Mouse (Mus musculus): ENCODE measurements around the gene Kctd2. TPM values are rescaled to one million over a fixed set of nuclear protein-coding genes. Genes with fewer than 3 reads are reported as not detected.

Gene Kctd2
- 18.9 and 20.2 TPM in 2 replicates for polyA plus RNA-seq (2015; fragmentation: Nextera tagmentation; extraction: Ambion mirVana)

- Histone ChIP-seq H3K36me3 (ENCODE audit: control insufficient read depth, insufficient read depth) (peaks cover 5% of the 10 kb centered on the region; the same call in 1 of the 2 replicates), H3K4me3 (replicated peaks; ENCODE audit: low read length) (peak within 1 kb of the TSS; percentile 85), H3K4me1 (replicated peaks; ENCODE audit: control insufficient read depth, insufficient read depth, low read length) (peaks cover 21% of the 10 kb centered on the region), H3K9ac (replicated peaks; ENCODE audit: low read depth, low read length) (peak within 1 kb of the TSS; percentile 93), H3K27me3 (replicated peaks; ENCODE audit: control insufficient read depth, insufficient read depth, low read length) (no peaks in the 10 kb centered on the region), H3K9me3 (ENCODE audit: control insufficient read depth, low read length) (no peaks in the 10 kb centered on the region), H3K4me2 (ENCODE audit: low read length) (peak within 1 kb of the TSS; percentile 88), H3K27ac (ENCODE audit: low read length) (peak within 1 kb of the TSS; percentile 81)
- ATAC-seq, result peak; percentile 99
- under 1% methylated on average over 55 of the region's 56 CpGs for WGBS
Observed at GRCm38 (mm10) chr11:115419531-115420237, at the start of gene Kctd2, which contains the start of gene Atp5h. TSS of gene Kctd2 (plus strand) at chr11:115420128. TSS of gene Atp5h (minus strand) at chr11:115419962.

- WGBS, result 63% methylated on average over 7 of the region's 7 CpGs
- H3K9me3 ChIP-seq (ENCODE audit: control insufficient read depth, low read length), result no peaks in the 10 kb centered on the region
- H3K4me3 ChIP-seq (replicated peaks; ENCODE audit: low read length), result no peak overlapping the region
- H3K27me3 ChIP-seq (replicated peaks; ENCODE audit: control insufficient read depth, insufficient read depth, low read length), result no peaks in the 10 kb centered on the region
- no peak overlapping the region for H3K27ac ChIP-seq (ENCODE audit: low read length)
- peaks cover 33% of the 10 kb centered on the region for H3K4me1 ChIP-seq (replicated peaks; ENCODE audit: control insufficient read depth, insufficient read depth, low read length)
- H3K4me2 ChIP-seq (ENCODE audit: low read length), result no peak overlapping the region
- H3K36me3 ChIP-seq (ENCODE audit: control insufficient read depth, insufficient read depth), result no peaks in the 10 kb centered on the region
- ATAC-seq, result no peak
- H3K9ac ChIP-seq (replicated peaks; ENCODE audit: low read depth, low read length), result no peak overlapping the region
Observed at GRCm38 (mm10) chr11:115370368-115370767, 49.6 kb upstream of the Kctd2 start.

GRCm38 (mm10) chr11:115371354-115371753 lies 48.6 kb upstream of the Kctd2 start:
- Histone ChIP-seq H3K27me3 (replicated peaks; ENCODE audit: control insufficient read depth, insufficient read depth, low read length) (no peaks in the 10 kb centered on the region), H3K9me3 (ENCODE audit: control insufficient read depth, low read length) (no peaks in the 10 kb centered on the region), H3K27ac (ENCODE audit: low read length) (no peak overlapping the region), H3K4me2 (ENCODE audit: low read length) (no peak overlapping the region), H3K36me3 (ENCODE audit: control insufficient read depth, insufficient read depth) (no peaks in the 10 kb centered on the region), H3K4me1 (replicated peaks; ENCODE audit: control insufficient read depth, insufficient read depth, low read length) (peaks cover 28% of the 10 kb centered on the region), H3K9ac (replicated peaks; ENCODE audit: low read depth, low read length) (no peak overlapping the region), H3K4me3 (replicated peaks; ENCODE audit: low read length) (no peak overlapping the region)
- 70% methylated on average over 8 of the region's 8 CpGs for WGBS
- ATAC-seq, result no peak

- Histone ChIP-seq H3K36me3 (ENCODE audit: control insufficient read depth, insufficient read depth) (no peaks in the 10 kb centered on the region), H3K9ac (replicated peaks; ENCODE audit: low read depth, low read length) (no peak overlapping the region), H3K4me1 (replicated peaks; ENCODE audit: control insufficient read depth, insufficient read depth, low read length) (peaks cover 22% of the 10 kb centered on the region), H3K27ac (ENCODE audit: low read length) (no peak overlapping the region), H3K4me3 (replicated peaks; ENCODE audit: low read length) (no peak overlapping the region), H3K4me2 (ENCODE audit: low read length) (no peak overlapping the region), H3K9me3 (ENCODE audit: control insufficient read depth, low read length) (no peaks in the 10 kb centered on the region), H3K27me3 (replicated peaks; ENCODE audit: control insufficient read depth, insufficient read depth, low read length) (no peaks in the 10 kb centered on the region)
- ATAC-seq, result no peak
- WGBS, result 71% methylated on average over 1 of the region's 1 CpGs
Observed at GRCm38 (mm10) chr11:115372015-115372414, 47.9 kb upstream of the Kctd2 start.

- H3K4me1 ChIP-seq (replicated peaks; ENCODE audit: control insufficient read depth, insufficient read depth, low read length), result peaks cover 17% of the 10 kb centered on the region
- no peak overlapping the region for H3K9ac ChIP-seq (replicated peaks; ENCODE audit: low read depth, low read length)
- 52% methylated on average over 2 of the region's 2 CpGs for WGBS
- H3K9me3 ChIP-seq (ENCODE audit: control insufficient read depth, low read length), result no peaks in the 10 kb centered on the region
- no peaks in the 10 kb centered on the region for H3K36me3 ChIP-seq (ENCODE audit: control insufficient read depth, insufficient read depth)
- H3K4me2 ChIP-seq (ENCODE audit: low read length), result no peak overlapping the region
- no peak overlapping the region for H3K4me3 ChIP-seq (replicated peaks; ENCODE audit: low read length)
- no peak for ATAC-seq
- no peak overlapping the region for H3K27ac ChIP-seq (ENCODE audit: low read length)
- no peaks in the 10 kb centered on the region for H3K27me3 ChIP-seq (replicated peaks; ENCODE audit: control insufficient read depth, insufficient read depth, low read length)
Observed at GRCm38 (mm10) chr11:115372737-115373136, 47.2 kb upstream of the Kctd2 start.

- peak overlapping the region; percentile 71; the same call in 1 of the 2 replicates for H3K27ac ChIP-seq (ENCODE audit: low read length)
- H3K27me3 ChIP-seq (replicated peaks; ENCODE audit: control insufficient read depth, insufficient read depth, low read length), result no peaks in the 10 kb centered on the region
- peak; percentile 72 for ATAC-seq
- peak overlapping the region; percentile 81 for H3K4me2 ChIP-seq (ENCODE audit: low read length)
- peaks cover 16% of the 10 kb centered on the region for H3K4me1 ChIP-seq (replicated peaks; ENCODE audit: control insufficient read depth, insufficient read depth, low read length)
- peak overlapping the region; percentile 54 for H3K4me3 ChIP-seq (replicated peaks; ENCODE audit: low read length)
- no peaks in the 10 kb centered on the region for H3K9me3 ChIP-seq (ENCODE audit: control insufficient read depth, low read length)
- peak overlapping the region; percentile 74 for H3K9ac ChIP-seq (replicated peaks; ENCODE audit: low read depth, low read length)
- H3K36me3 ChIP-seq (ENCODE audit: control insufficient read depth, insufficient read depth), result no peaks in the 10 kb centered on the region
- WGBS, result 1% methylated on average over 30 of the region's 30 CpGs
Observed at GRCm38 (mm10) chr11:115373805-115374694, 45.9 kb upstream of the Kctd2 start.

GRCm38 (mm10) chr11:115374695-115375425 lies 45.1 kb upstream of the Kctd2 start:
- no peak for ATAC-seq
- WGBS, result 59% methylated on average over 12 of the region's 12 CpGs

GRCm38 (mm10) chr11:115376722-115377121 lies 43.2 kb upstream of the Kctd2 start:
- no peaks in the 10 kb centered on the region for H3K36me3 ChIP-seq (ENCODE audit: control insufficient read depth, insufficient read depth)
- H3K9me3 ChIP-seq (ENCODE audit: control insufficient read depth, low read length), result no peaks in the 10 kb centered on the region
- H3K4me2 ChIP-seq (ENCODE audit: low read length), result no peak overlapping the region
- H3K9ac ChIP-seq (replicated peaks; ENCODE audit: low read depth, low read length), result no peak overlapping the region
- H3K27ac ChIP-seq (ENCODE audit: low read length), result no peak overlapping the region
- 71% methylated on average over 7 of the region's 7 CpGs for WGBS
- H3K4me3 ChIP-seq (replicated peaks; ENCODE audit: low read length), result no peak overlapping the region
- peaks cover 20% of the 10 kb centered on the region for H3K4me1 ChIP-seq (replicated peaks; ENCODE audit: control insufficient read depth, insufficient read depth, low read length)
- ATAC-seq, result no peak
- H3K27me3 ChIP-seq (replicated peaks; ENCODE audit: control insufficient read depth, insufficient read depth, low read length), result no peaks in the 10 kb centered on the region

More at GRCm38 (mm10) chr11:115374695-115375425, 45.1 kb upstream of the Kctd2 start:
- Histone ChIP-seq H3K9ac (replicated peaks; ENCODE audit: low read depth, low read length) (peak overlapping the region; percentile 74; the same call in 1 of the 2 replicates), H3K4me3 (replicated peaks; ENCODE audit: low read length) (peak overlapping the region; percentile 54), H3K9me3 (ENCODE audit: control insufficient read depth, low read length) (no peaks in the 10 kb centered on the region), H3K27me3 (replicated peaks; ENCODE audit: control insufficient read depth, insufficient read depth, low read length) (no peaks in the 10 kb centered on the region), H3K4me1 (replicated peaks; ENCODE audit: control insufficient read depth, insufficient read depth, low read length) (peaks cover 16% of the 10 kb centered on the region), H3K4me2 (ENCODE audit: low read length) (peak overlapping the region; percentile 81), H3K36me3 (ENCODE audit: control insufficient read depth, insufficient read depth) (no peaks in the 10 kb centered on the region), H3K27ac (ENCODE audit: low read length) (no peak overlapping the region)
